Mouse (Mus musculus) hindbrain, embryonic 16.5 days (tissue): ENCODE results near the gene Nr1i2. TPM values are rescaled to one million over a fixed set of nuclear protein-coding genes. Genes with fewer than 3 reads are reported as not detected.

Source experiments
- polyA plus RNA-seq: library from polyadenylated mRNA; unstranded; fragments of >200 nt; fragmentation: Nextera tagmentation; extraction: Ambion mirVana; gene quantifications from 2 replicates; pipeline ENCODE4 v1.2.1, GENCODE M21; 2015

The Nr1i2 gene
- polyA plus RNA-seq, 1 experiment from 2014 or later = not detected

Other genes with a start within 250 kb of the Nr1i2 start
- 123 and 131 TPM in 2 replicates for gene Gsk3b, start 205.8 kb downstream of the Nr1i2 start, polyA plus RNA-seq
- 1.6 and 1.7 TPM in 2 replicates for gene Maats1, start 47.3 kb upstream of the Nr1i2 start, polyA plus RNA-seq
- gene Cox17, start 52.2 kb upstream of the Nr1i2 start, polyA plus RNA-seq = 65.3 and 71.9 TPM in 2 replicates
- not detected in 2 replicates for gene Gm21987, start 52.2 kb upstream of the Nr1i2 start, polyA plus RNA-seq
- gene Popdc2, start 67.4 kb upstream of the Nr1i2 start, polyA plus RNA-seq = 0.68 and 0.69 TPM in 2 replicates
- gene Pla1a, start 138.3 kb upstream of the Nr1i2 start, polyA plus RNA-seq = 0.81 and 0.84 TPM in 2 replicates
- 159 and 165 TPM in 2 replicates for gene Adprh, start 157.9 kb upstream of the Nr1i2 start, polyA plus RNA-seq
- 0.30 and 0.60 TPM in 2 replicates for gene Cd80, start 160.7 kb upstream of the Nr1i2 start, polyA plus RNA-seq
- gene Timmdc1, start 227.8 kb upstream of the Nr1i2 start, polyA plus RNA-seq = 28.0 and 32.8 TPM in 2 replicates